ENCODE assay signal across 8 mouse cellular contexts in the genomic region with DNA sequence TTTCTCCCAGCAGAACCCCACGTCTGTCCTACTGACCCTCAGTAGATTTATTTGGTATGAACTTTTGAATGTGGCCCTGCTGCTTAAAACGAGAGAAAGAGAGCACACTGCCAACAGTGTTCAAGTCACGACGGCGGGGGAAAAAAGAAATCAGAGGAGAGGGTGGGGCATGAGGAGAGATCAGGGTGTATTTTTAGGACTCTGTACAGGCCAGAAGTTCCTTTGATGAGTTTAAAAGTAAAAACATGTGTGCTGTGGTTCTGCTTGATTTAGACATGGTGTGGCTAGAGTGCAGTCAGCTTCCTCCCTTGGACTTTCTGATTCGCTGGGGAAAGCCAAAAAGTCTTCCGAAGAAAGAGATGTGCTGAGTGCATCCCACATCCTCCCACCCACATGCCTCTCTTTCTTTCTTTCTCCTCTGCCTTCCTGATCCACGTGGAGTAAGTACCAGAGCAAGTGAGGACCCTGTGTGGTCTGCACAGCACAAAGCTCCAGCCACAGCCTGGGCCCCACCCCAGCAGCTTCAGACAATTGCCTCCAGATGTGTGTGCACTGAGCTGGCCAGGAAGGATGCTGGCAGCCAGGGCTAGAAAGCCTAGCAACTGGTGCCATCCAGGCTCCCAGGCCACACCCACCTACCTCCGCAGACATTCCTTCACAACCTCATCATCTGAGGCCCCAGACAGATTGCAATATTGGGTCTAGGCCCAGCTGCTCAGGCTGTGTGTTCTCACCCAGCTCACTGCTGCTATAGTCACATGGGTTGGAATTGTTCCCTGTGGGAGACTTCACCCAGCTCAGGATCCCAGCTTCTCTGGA.
DNase-seq lines count a peak whose midpoint lies in the region; ATAC-seq lines count a peak whose summit lies in the region.
"Had no signal": no experiment of that assay in that cellular context is flagged by ENCODE, and none has a peak within 500 bp of the region (broad histone marks: within the 10 kb centered on the region; RNA-seq: fewer than 3 reads in every experiment).

No protein-coding gene starts in this region.

- no peak overlapping the region for H3K4me2 ChIP-seq in limb, embryonic 11.5 days (ENCODE audit: low read depth, severe bottlenecking)

- H3K9me3 ChIP-seq in limb, embryonic 11.5 days (ENCODE audit: control insufficient read depth, low read length) = no peaks in the 10 kb centered on the region

- H3K27me3 ChIP-seq in limb, embryonic 11.5 days (ENCODE audit: control insufficient read depth, insufficient read depth, low read length) = no peaks in the 10 kb centered on the region

- WGBS in limb, embryonic 11.5 days = 11% methylated on average over 9 of the region's 9 CpGs

- no peaks in the 10 kb centered on the region for H3K36me3 ChIP-seq in limb, embryonic 11.5 days (ENCODE audit: control insufficient read depth, insufficient read depth, low read length)

- H3K4me3 ChIP-seq in limb, embryonic 11.5 days (ENCODE audit: low read depth, low read length) = no peak overlapping the region

- peak overlapping the region; percentile 76 for H3K27ac ChIP-seq in limb, embryonic 11.5 days (replicated peaks; ENCODE audit: low read depth, low read length)
- H3K27ac ChIP-seq: macrophage had no signal

- peaks cover 9% of the 10 kb centered on the region; the same call in 1 of the 2 replicates for H3K4me1 ChIP-seq in limb, embryonic 11.5 days (ENCODE audit: control insufficient read depth, insufficient read depth, low read length)

- peak; percentile 94 for ATAC-seq in limb, embryonic 11.5 days (ENCODE audit: insufficient number of reproducible peaks, low FRiP score, low TSS enrichment, low read depth)
- ATAC-seq in activated CD4-positive, CD25-positive, alpha-beta regulatory T cell, adult 4 months = no peak

- no peak overlapping the region for H3K9ac ChIP-seq in limb, embryonic 11.5 days (ENCODE audit: low read length)

- DNase-seq in Muller cell, postnatal 12 days (ENCODE audit: inconsistent ontology term) = peak; percentile 61
- DNase-seq in embryo, embryonic 11 days = peak; percentile 76
- DNase-seq in heart, adult 8-10 months (ENCODE audit: low spot score) = peak; percentile 38
- DNase-seq in limb, embryonic 11.5 days (ENCODE audit: low spot score) = peak; percentile 84
- no peak for DNase-seq in ovary, postnatal 10 days (ENCODE audit: low spot score)
- no peak for DNase-seq in retina, postnatal 1 day

Comparison
In these comparisons a context has a peak if more than half of its experiments do, and no peak if none do; other contexts are left out.
1. DNase-seq: peak in Muller cell, postnatal 12 days (single experiment), embryo, embryonic 11 days (single experiment), heart, adult 8-10 months (single experiment) and limb, embryonic 11.5 days (single experiment); none in ovary, postnatal 10 days (single experiment) and retina, postnatal 1 day (single experiment).